Mouse (Mus musculus) inflammation-experienced regulatory T-cells, adult 6 months (primary cell): ENCODE data around the gene Comt. TPM values are rescaled to one million over a fixed set of nuclear protein-coding genes. Genes with fewer than 3 reads are reported as not detected.

Experiments used
- ATAC-seq: one replicate; pipeline ENCODE4 v1.8.0; 2017
- polyA plus RNA-seq, 3 experiments: library from polyadenylated mRNA; unstranded; fragments of 100-300 nt; shearing (Covaris generic); gene quantifications; one replicate each; pipeline ENCODE4 v1.2.1; 2017

Gene Comt
- polyA plus RNA-seq, 3 experiments from 2014 or later, result 51.4 to 56.7 (median 52.3) TPM

- ATAC-seq, result no peak
Observed at GRCm38 (mm10) chr16:18409776-18410175, 16.9 kb downstream of the Comt start.

DNA sequence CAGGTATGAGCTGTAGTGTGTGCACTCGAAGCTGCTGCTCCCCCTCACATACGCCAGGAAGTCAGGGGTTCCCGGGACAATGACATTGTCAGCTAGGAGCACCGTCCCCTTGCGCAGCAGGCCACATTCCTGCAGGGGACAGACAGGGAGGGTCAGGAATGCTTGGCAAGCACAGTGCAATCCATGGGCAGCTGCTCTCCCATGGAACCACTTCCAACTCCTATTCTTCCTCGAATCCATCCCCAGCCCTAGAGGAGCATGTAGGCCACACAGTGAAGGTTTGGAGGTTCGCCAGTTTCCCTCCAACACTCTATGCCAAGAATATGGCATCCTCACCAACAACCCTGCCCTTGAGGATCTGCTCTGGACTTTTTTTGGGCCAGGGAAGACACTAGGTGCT is 18.7 kb downstream of the Comt start:
- ATAC-seq, result no peak

GRCm38 (mm10) chr16:18406293-18406692 is 20.4 kb downstream of the Comt start:
- ATAC-seq, result no peak

DNA sequence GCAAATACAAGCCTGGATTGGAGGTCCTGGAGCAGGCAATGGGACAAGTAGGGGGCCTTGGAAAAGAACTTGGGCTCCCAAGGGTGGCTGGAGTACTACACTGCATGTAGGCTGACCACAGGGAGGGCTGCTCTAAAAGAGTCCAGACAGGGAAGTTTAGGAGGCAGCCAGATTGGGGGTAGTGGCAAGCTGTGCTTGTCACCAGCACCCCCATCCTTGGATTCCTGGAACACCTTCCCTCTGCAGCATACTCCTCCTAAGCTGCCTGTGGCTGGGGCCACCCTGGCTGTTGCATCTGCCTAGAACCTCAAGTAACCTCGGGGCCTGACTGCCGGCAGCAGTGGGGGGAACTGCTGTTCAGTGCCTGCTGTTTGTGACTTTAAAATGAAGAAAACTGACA is 20.8 kb downstream of the Comt start:
- no peak for ATAC-seq

GRCm38 (mm10) chr16:18405091-18405854 is 21.4 kb downstream of the Comt start:
- no peak for ATAC-seq

DNA sequence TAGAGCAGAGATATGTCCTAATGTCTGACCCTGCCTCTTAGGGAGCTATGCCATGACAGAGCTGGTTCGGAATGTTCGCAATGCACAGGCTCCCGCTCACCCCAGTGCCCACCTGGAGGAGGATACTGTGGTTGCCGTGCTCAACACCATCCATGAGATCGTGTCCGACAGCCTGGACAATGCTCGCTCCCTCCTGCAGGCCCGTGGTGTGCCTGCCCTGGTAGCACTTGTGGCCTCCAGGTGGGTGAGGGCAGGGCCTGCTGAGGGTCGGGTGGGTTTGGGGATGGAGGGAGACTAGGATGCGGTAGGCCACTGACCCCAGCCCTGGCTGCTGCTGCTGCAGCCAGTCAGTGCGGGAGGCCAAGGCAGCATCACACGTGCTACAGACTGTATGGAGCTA is 23.4 kb downstream of the Comt start:
- ATAC-seq, result no peak

GRCm38 (mm10) chr16:18400472-18401216 is 26.0 kb downstream of the Comt start:
- ATAC-seq, result no peak

DNA sequence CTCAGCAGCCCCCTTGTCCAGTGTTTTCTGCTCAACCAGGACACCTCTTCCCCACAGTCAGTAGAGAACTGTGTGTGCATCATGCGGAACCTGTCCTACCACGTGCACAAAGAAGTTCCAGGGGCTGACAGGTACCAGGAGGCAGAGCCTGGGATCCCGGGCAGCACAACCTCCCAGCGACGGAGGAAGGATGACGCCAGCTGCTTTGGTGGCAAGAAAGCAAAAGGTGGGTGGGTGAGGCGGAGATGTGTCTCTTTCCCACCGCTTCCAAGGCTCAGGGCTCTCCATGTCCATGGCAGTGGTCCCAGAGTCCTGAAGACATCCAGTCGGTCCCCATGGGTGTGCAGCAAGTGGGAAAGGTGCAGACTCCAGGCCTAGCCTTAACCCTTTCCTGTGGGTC is 26.6 kb downstream of the Comt start:
- no peak for ATAC-seq

DNA sequence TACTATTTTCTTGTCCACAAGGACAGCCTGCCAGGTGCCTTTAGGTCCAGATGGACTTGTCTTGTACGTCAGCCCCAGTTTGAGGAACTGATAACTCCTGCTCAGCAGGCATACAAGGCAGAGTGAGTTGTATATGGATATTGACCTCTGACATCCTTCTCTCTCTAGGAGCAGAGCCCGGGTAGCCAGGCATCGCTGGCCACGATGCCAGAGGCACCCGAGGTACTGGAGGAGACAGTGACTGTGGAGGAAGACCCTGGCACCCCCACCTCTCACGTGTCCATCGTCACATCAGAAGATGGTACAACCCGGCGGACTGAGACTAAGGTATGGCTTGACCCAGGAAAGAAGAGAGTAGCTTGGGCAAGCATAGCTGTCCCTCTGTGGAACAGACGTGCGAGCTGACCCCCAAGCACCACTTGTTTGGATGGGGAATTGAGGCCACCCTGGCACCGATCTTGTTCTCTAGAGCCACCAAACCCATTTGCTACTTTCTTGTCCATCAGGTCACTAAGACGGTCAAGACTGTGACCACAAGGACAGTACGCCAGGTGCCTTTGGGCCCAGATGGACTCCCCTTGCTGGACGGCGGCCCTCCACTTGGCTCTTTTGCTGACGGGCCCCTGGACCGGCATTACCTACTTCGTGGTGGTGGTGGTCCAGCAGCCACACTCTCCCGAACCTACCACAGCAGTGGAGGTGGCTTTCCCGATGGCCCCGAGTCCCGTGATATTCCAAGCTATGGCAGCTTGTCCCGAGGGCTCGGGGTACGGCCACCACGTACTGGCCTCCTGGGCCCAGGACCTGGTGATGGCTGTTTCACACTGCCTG is 29.6 kb downstream of the Comt start:
- ATAC-seq, result no peak

DNA sequence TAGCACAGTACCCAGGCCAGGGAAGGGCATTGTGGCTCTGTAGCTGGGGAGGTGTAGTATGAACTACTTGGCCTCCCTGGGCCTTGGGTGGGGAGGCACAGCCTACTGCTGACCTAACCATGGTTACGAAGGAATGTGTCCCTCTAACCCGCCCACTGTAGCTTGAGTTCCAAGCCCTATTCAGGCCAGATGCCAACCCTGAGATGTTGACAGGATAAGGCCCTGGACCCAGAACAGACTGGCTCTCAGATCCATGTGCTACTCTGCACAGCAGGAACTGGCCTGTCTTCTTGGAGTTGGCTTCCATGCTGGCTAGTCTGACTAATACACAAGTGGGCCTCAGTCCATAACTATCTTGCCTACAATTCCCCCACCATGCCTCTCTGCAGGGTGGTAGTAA is 30.5 kb downstream of the Comt start:
- no peak for ATAC-seq

- ATAC-seq, result no peak
Observed at GRCm38 (mm10) chr16:18395620-18396036, 31.0 kb downstream of the Comt start.

GRCm38 (mm10) chr16:18394777-18395619 is 31.7 kb downstream of the Comt start:
- no peak for ATAC-seq

DNA sequence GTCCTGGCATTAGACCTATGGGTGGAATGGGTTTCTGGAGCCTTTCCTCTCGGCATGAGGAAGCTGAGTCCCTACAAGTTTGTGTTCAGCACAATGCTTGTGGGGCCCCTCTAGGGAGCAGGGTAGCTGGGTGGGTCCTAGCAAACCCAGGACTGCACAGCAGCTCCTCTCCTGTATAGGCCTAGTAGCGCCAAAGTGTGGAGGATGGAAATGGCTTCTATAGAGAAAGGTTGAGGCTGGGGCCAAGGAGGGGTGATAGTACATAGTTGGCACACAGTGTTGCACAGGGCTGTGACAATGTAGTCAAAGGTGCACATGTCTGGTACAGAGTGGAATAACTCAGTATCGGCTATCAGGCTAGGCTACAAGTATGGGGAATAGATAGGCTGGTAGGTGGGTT is 32.6 kb downstream of the Comt start:
- ATAC-seq, result no peak

DNA sequence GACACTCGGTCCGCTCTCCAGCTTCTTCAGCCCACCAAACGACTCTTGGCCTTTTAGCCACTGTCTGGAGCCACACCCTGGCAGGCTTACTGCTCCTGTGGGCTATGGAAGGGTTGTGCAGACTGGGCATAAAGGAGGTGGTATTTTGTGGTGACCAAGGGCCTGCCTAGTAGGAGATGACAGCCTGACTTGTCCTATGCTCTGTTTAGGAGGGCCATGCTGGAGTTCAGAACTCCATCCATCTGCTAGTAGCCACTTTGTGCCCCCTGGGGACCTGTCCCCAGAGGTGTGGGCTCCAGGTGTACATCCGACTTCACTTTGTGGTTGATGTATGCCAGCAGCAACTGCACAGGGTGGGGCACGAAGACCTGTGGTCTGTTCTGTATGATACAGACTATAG is 33.1 kb downstream of the Comt start:
- ATAC-seq, result no peak

DNA sequence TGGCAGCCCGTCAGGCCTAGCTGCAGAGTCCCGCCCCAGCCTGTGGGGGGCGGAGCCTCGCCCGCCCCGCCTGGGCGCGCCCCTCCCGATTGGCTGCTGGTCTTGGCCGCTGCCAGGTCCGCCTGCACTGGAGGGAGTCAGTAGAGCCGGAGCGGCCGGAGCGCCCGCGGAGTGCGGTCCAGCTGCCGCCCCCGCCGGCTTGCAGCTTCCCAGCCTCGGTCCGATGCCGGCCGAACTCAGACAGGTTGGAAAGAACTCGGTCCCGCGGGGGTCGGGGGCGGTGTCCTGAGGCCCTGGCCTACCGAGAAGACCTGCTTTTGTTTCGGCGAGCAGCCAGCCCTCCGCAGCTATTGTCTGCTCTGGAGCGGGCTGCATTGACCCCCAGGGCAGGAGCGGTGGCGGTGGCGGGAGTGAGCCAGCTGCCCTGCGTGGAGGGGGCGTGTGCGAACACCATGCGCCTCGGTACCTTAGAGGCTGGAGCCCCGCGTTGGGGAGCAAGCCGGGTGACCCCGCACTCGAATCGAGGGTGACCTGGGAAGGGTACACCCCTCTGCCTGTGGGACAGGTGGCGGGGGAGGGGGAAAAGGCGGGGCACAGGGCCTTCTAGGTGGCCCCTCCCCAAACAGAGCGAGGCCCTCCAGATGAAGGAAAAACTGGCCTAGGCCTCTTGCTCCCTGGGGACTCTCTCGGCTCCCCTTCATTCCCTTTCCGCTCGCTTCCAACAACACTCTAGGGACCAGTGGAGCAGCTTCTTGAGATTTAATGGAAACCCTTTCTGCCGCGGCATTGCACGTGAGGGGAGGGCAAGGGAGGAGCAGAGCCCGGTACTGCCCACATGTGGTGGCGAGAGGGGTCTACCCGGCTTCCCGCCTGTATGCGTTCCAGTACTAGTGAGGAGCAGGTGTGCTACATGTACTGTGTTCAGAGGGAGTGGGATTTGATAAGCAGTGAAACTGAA is 33.9 kb downstream of the Comt start:
- peak; percentile 77 for ATAC-seq

DNA sequence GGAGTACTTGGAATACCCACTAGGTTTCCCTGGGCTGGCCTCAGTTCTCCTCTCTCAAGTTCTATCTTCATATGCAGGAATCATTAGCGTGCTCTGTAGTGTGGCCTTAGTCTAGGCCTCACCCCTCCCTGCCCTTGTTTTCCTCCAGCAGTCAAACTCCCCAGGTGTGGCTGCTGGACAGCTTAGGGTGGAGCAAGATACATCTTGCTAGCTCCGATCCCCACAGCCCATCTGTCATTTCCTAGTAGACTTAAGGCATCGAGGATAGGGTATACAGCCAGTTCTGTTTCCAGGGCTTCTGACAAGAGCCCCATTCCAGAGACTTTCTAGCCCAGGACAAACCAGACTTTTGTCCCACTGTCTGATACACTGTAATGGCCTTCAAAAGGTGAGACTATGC is 34.9 kb downstream of the Comt start:
- ATAC-seq, result no peak

DNA sequence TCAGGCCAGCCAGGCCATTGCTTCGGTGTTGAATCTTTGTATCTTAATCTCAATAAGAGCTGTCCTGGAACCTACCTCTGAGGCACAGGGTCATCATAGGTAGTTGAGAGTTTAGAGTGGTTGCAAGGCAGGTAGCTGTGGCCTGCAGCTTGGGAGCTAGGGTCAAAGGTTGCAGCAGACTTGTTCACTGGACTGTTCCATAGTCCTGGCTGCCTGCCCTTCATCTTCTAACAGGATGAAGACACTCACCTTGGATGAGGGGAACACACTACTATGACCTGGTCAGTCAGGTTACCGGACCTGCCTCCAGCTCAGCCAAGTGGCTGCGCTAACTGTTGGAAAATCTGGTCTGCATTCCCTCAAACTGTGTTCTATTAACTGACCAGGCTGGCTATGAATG is 35.5 kb downstream of the Comt start:
- no peak for ATAC-seq

GRCm38 (mm10) chr16:18390399-18390798 is 36.3 kb downstream of the Comt start:
- ATAC-seq, result no peak

- ATAC-seq, result no peak
Observed at GRCm38 (mm10) chr16:18388583-18389435, 37.8 kb downstream of the Comt start.
